Mouse (Mus musculus) ES-E14 (cell line): ENCODE data around the gene Aspdh.

ENCODE experiments used
- CHD2 ChIP-seq: IDR thresholded peaks from 2 replicates; pipeline ENCODE4 v1.6.1; 2014; ENCODE audit warnings: mild to moderate bottlenecking, low read depth, low read length, inconsistent platforms
- HCFC1 ChIP-seq: IDR thresholded peaks from 2 replicates; pipeline ENCODE4 v1.6.1; 2012; ENCODE audit warnings: low read length, inconsistent platforms, borderline replicate concordance; ENCODE audit not compliant: insufficient read depth
- ZNF384 ChIP-seq: IDR thresholded peaks from 2 replicates; pipeline ENCODE4 v1.6.1; 2012; ENCODE audit warnings: low read depth, low read length, inconsistent platforms

DNA sequence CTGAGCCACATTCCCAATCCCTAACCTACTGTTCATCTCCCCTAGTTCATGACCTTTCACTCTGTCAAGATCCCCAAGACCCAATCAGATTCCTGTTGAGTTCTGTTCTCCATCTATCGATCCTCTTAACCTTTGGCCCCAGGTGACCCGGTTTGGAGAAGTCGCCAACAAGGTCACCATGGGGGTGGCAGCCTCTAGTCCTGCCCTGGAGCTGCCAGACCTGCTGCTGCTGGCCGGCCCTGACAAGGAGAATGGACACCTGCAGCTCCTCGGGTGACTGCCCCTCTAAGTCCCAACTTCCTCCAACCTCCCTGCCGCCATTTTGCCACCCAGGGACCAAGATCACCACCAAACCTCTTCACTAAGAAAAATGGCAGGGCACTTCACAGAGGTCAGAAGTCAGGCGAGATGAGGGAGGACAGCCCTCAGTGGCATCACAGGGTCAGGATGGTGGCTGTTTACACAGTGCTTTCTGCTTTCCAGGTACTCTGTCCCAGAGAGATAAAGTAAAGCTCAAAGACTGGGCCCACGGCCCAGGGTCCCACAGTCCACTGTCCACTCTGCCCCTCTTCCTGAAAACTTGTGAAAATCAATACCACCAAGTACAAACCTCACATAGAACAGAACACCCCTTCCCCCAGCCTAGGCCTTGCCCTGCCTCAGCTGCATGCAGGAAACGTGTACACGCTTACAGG lies 32.3 kb downstream of the Aspdh start:
- TF ChIP-seq CHD2 (no peak), ZNF384 (no peak), HCFC1 (no peak)
